Mouse (Mus musculus): ENCODE measurements around the gene Impdh1. TPM values are rescaled to one million over a fixed set of nuclear protein-coding genes. Genes with fewer than 3 reads are reported as not detected.
A peak's percentile ranks its signal among the peaks of the same experiment; 100 is the strongest.
"Not testable (repeated sequence)": the region's sequence is repeated elsewhere in the genome, so short reads cannot be mapped to it uniquely, and the experiment has no call there.

Gene Impdh1
- 10 to 100 TPM; 62.1 to 65.9 TPM for total RNA-seq (2021)
- long read RNA-seq, experiment 1, transcript Impdh1-207 (15 exons, 2,580 nt): minor isoform, 11 of 75 reads
- long read RNA-seq, experiment 1, transcript Impdh1-202 (15 exons, 2,600 nt): minor isoform, 5 of 75 reads
- long read RNA-seq, experiment 1, transcript Impdh1-201 (14 exons, 2,437 nt): major isoform, 37 of 75 reads
- long read RNA-seq, experiment 1, partial matches to known transcripts: 15 of 75 reads
- long read RNA-seq, experiment 1, other reads (novel, unspliced or antisense): 7 of 75 reads
- long read RNA-seq, experiment 2, transcript Impdh1-201 (14 exons, 2,437 nt): major isoform, 91 of 149 reads
- long read RNA-seq, experiment 2, transcript Impdh1-207 (15 exons, 2,580 nt): minor isoform, 18 of 149 reads
- long read RNA-seq, experiment 2, transcript Impdh1-202 (15 exons, 2,600 nt): minor isoform, 8 of 149 reads
- long read RNA-seq, experiment 2, partial matches to known transcripts: 14 of 149 reads
- long read RNA-seq, experiment 2, other reads (novel, unspliced or antisense): 18 of 149 reads

DNA sequence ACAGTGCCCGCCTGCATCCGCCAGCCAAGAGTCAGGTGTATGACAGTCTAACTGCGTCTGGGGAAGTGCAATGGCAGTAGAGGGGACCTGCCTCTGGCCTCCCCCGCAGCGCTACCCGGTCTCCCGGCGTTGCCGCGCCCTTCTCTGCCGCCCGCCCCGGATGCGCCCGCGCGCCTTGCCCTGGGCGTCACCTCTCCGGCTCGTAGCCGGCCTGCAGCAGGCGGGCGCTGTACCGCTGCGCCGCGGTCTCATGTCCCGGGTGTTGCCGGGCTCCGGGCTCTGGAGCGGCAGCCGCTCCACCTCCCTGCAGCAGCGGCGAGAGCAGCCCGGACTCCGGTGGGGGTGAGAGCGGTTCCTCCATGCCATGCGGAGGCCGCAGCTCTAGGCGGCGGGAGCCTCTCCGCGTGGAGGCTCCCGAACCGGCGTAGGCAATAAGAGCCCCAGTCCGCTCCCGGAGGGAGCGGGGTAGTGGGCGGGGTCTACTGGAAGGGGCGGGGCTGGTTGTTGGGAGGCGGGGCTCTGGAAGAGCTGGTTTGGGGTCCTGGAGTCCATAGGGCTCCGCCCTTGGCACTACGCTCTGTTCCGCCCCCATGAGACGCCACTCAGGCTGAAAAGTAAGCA, at the start of gene Impdh1:
TSS of gene Impdh1 (minus strand) at position 484 of the 621 bp plus-strand sequence.
- peak; percentile 51 to 67 for DNase-seq (ENCODE audit: low spot score in 2 of 2)

DNA sequence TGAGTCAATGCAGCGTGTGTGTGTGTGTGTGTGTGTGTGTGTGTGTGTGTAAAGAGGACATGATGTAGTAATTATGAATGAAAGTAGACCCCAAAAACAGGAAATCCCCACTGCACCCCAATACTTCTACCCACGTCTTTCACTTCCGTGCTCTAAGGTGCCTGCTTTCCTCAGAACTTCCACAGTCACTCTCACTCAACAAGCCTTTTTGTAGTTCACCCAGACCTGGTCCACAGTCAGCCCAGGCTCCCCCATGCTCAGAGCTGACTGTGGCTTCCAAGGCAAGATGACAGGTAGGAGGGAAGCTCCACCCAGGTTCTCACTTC, 48.3 kb upstream of the Impdh1 start:
- no peak for DNase-seq (ENCODE audit: low spot score in 2 of 2)

DNA sequence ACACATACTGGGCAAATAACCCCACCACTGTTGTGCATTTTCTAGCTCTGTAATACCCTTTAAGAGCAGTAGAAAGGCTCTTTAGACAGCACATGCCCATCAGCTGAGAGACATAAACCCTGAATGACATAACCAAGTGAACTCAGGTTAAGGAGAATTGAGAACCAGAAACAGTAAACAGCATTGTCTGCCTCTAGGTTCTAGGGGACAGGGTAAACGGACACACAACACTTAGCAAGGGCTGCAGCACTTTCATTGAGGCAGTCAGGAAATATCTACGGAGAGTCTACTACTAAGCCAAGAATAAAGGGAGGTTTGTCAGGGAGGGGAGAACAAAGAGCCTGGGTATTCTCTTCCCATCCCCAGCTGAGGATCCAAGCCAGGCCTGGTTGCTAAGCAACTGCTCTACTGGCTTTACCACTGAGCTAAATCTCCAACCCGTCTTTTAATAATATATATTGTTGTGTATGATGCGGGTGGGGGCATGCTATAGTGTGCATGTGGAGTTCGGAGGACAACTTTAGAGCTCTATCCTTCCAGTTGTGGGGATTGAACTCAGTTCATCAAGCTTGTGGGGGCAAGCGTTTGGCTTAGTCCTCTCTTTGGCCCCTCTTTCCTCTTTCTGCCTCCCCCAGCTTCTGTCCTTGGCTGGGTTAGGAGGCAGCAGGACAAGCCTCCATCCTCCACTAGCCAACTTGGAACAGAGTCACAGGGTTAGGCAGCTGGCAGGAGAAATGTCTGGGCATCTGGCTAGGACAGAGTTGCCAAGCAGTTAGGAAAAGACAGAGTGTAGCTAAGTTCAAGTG, 47.7 kb upstream of the Impdh1 start:
- DNase-seq (ENCODE audit: low spot score in 2 of 2): no peak

DNA sequence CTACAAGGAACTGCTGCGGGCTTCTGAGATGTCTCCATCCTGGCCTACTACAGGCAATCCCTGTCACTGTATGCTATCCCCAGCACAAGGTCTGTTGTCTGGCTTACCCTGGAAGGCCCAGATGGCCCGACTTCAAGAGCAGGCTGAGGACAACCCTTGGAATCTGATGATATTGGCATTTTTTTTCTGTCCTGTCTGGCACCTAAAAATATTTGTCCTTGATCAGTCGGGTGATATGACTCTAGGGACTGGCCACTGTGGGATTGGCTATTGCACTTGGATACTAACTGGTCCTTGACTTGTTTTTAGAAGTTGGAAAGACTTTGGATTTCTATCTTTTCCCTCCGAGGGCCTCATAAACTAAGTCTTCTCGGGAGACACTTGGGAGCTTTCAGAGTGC, 45.7 kb upstream of the Impdh1 start:
- DNase-seq (ENCODE audit: low spot score in 2 of 2): no peak

- no peak for DNase-seq (ENCODE audit: low spot score in 2 of 2)
These were observed 43.3 kb upstream of the Impdh1 start for GRCm38 (mm10) chr6:29259418-29259817.

GRCm38 (mm10) chr6:29247072-29247471, 30.9 kb upstream of the Impdh1 start:
- no peak for DNase-seq (ENCODE audit: low spot score in 2 of 2)

DNA sequence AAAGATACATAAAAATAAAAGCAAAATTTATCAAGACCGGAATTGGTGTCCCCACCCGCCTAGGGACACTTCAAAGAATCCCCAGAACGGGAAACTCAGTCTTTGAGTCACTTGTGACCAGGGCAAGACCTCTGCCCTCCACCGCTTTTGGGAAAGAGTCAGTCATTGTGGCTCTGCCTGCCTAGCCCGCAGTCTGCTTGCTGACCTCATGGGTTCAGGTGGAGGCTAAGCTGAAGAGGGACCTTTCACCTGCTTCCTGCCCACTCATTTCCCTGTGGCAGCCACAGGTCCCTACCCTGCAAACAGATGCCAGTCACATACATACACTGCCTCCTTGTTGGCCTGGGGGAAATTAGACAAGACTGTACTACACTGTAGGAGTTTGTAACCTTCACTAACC, 30.4 kb upstream of the Impdh1 start:
- DNase-seq (ENCODE audit: low spot score in 2 of 2): no peak

DNA sequence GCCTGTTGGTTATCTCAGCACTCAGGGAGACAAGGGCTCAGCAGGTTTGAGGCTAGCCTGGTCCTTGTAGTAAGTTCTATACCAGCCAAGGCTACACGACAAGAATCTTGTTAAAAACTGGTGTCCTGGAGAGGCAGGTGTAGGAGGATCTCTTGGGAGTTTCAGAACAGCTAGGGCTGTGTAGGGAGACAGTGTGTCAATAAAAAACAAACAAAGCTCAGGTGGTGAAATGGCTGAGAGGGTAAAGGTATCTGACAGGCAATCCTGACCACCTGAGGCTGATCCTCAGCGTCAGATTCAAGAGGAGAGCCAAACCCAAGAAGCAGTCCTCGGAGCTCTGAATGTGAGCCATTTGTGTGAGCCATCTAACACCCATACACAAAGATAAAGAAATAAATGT, 30.0 kb upstream of the Impdh1 start:
- DNase-seq (ENCODE audit: low spot score in 2 of 2): no peak

GRCm38 (mm10) chr6:29245272-29246120, 29.3 kb upstream of the Impdh1 start:
- no peak for DNase-seq (ENCODE audit: low spot score in 2 of 2)

- DNase-seq (ENCODE audit: low spot score in 2 of 2): no peak
These were observed 26.1 kb upstream of the Impdh1 start for GRCm38 (mm10) chr6:29242265-29242664.

DNA sequence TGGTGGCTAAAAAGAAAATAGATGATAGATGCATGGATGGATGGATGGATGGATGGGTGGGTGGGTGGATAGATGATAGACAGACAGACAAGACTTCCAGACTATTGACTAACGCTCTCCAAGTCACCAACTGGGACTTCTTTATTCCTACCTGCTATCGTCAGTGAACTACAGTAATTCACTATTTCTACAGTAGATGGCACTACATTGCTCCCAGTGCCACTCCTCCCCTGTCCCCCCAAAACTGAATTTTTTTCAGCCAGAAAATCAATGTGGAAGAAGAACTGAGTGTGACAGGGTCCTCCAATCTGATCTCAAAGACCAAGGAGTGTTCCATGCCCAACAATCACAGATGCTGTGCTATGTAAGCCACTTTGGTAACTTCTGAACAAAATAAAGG, 25.5 kb upstream of the Impdh1 start:
- DNase-seq (ENCODE audit: low spot score in 2 of 2): no peak

DNA sequence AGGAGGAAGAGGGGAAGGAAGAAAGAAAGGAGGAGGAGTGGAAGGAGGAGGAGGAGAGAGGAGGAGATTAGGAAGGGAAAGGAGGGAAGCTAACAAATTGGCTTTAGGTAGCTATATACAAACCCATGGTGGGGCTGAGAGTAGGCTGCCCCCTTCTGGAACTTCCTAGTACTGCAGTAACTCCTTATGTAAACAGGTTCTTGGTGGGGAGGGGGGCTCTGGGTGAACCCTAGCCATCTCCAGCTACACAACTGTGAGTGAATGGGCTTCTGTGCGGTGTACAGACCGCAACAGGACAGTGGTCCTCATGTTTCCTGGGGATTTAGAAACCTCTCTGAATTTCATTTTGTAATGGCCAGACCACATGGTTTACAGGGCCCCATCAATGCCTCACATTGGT, 24.6 kb upstream of the Impdh1 start:
- no peak for DNase-seq (ENCODE audit: low spot score in 2 of 2)

DNA sequence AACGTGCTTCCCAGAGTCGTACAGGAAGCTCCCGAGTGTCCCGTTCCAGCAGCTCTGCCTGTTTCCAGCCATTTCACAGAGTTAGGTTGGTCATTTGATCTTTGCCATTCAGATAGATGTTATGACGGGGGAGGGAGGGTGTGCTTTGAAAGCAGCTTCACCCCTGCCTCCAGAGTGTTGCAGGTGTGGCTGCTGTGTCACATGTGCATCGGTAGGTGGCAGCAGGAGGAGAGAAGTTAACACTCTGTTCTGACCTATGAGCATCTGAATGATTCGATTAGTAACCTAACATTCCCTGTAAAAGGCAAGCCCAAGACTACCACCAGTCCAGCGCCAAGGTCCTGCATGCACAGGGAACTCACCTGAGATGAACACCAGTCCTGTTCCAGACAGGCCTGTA, 18.1 kb upstream of the Impdh1 start:
- DNase-seq (ENCODE audit: low spot score in 2 of 2): no peak

DNA sequence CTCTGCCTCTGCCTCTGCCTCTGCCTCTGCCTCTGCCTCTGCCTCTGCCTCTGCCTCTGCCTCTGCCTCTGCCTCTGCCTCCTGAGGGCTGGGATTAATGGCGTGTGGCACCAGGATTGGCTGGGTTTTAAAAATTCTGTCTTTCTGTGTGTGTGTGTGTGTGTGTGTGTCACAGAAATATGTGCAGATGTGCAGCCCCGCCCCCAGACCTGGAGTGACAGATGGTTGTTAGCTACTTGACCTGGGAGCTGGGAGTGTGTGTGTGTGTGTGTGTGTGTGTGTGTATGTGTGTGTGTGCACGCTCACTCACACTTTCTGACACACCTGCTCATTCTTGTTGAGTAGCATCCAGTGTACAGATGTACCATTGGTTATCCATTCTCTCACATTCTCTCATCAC, 17.5 kb upstream of the Impdh1 start:
- no peak for DNase-seq (ENCODE audit: low spot score in 2 of 2)

DNA sequence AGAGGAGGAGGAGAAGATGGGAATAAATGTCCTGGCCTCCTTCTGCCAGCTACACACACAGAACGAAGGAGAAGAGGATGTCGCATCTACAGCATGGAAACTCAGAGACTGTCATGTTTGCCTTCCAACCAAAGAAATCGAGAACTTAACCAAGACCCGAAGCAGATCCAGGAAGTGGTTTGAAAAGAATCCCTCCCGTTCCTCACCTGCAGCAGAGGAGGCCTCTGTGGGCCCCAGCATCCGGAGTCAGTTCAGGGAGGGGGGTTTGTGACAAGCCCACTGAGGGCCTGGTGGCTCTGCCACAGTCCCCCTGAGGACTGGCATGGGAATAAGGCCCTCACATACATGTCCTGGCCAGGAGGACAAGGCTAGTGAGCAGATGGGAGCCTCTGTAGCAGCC, 16.2 kb upstream of the Impdh1 start:
- DNase-seq (ENCODE audit: low spot score in 2 of 2): no peak

DNA sequence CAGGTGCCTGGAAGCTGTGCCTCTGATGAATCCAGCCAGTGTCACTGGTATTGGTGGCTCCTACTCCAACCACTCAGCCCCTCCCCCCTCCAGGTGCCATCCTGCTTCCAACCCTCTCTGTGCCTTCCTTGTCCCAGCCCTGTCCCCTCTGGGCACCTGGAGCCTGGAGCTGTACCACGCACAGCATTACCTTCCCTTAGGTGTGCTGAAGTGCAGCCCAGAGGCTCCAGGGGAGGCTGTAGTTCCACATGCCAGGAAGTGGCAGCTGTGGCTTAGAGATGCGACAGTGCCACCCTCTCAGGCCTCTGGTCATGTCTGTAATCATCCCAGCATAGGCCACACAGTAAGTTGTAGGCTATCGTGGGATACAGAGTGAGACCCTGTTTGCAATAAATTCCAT, 15.6 kb upstream of the Impdh1 start:
- DNase-seq (ENCODE audit: low spot score in 2 of 2): no peak

DNA sequence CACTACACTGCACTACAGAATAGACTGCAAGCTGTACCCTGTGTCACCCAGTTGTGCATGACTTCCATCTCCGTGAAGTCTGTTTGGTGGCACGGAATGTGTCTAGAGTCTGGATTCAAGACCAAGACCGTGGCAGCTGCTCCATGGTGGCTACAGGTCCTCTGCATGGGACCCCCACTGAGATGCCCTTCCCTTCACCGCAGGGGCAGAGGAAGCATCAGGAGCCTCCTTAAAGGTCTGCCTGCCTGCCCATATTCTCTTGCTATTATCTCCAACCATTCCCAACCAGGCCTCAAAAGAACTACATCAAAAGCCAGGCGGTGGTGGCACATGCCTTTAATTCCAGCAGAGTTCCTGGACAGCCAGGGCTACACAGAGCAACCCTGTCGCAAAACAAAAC, 14.2 kb upstream of the Impdh1 start:
- DNase-seq (ENCODE audit: low spot score in 2 of 2): no peak

DNA sequence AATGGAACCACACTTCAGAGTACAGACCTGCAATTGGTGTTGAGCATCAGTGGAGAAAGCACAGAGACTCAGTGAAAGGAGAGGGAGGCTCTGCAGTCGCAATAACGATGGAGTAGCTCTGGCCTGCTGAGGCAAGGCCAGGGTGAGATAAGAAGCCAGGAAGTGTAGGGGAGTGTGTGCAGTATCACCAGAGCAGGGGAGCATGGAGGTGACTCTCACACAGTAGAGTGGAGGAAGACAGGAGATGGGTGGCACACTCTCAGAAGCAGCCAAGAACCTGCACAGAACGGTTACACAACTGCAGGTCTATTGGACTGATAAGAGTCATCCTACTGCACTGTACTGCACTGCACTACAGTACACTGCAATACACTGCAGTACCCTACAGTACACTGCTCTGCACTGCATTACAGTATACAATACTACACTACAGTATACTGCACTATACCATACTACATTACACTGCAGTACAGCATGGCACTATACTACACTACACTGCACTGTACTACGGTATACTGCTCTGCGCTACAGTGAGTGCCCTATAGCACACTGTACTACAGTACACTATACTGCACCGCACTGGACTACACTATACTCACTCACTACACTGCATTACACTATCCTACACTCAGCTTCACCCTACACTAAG, 13.2 kb upstream of the Impdh1 start:
- DNase-seq (ENCODE audit: low spot score in 2 of 2): no peak

DNA sequence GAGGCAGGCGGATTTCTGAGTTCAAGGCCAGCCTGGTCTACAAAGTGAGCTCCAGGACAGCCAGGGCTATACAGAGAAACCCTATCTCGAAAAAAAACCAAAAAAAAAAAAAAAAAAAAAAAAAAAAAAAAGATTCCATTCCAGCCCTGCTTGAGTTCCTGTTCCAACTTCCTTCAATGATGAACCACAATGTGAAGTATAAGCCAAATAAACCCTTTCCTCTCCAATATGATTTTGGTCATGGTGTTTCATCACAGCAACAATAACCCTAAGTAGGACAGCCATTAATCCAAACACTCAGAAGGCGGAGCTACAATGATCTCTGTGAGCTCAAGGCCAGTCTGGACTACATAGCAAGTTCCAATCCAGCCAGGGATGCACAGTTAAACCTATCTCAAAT, 1.6 kb upstream of the Impdh1 start:
- DNase-seq (ENCODE audit: low spot score in 2 of 2): not testable (repeated sequence)

DNA sequence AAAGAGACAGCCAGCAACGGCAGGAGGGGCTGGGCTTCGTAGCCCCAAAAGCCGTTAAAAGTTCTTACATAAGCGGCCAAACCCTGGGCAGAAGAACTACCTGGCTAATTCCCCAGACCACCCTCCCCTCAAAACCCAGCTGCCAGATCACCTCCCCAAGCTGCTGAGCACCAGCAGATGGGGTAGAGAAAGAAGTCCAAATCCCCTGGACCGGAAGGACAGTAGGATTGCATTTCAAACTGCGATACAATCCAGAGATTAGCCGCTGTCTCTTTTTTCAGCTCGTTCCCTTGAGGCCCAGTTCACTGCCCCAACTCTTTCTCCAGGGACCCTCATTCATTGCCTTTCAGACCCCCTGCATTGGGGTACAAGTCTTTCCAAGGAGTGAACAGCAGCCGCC, 983 bp downstream of the Impdh1 start:
- DNase-seq (ENCODE audit: low spot score in 2 of 2): no peak

DNA sequence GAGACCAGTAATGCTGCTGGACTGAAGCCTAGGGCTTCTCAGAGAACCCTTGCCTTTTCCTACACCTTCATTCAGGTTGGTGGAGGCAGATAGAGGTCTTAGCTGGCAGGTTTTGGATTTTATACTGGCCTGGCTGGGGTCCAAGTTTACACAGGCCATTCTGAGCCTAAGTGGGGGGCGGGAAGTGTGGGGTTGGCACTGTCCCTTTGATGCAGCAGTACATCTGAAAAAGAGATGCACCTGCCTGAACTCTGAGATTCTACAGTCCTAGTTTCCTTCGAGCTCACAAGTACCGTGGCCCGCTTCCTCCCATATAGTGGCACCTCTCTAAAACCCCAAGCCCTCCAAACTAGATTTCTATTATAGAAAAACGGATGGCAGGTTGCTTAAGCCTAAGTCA, 1.4 kb downstream of the Impdh1 start:
- no peak for DNase-seq (ENCODE audit: low spot score in 2 of 2)
